Mouse (Mus musculus) thymus, postnatal 0 days (tissue): ENCODE data around the gene Pou2f3. TPM values are rescaled to one million over a fixed set of nuclear protein-coding genes. Genes with fewer than 3 reads are reported as not detected.
"Not testable (repeated sequence)": the region's sequence is repeated elsewhere in the genome, so short reads cannot be mapped to it uniquely, and the experiment has no call there.

Experiments used
- DNase-seq: peaks from one replicate; pipeline ENCODE4 v3.0.0-alpha.2; 2015; ENCODE audit warnings: low spot score
- polyA plus RNA-seq: library from polyadenylated mRNA; unstranded; fragments of >200 nt; fragmentation: Nextera tagmentation; extraction: Ambion mirVana; gene quantifications from 2 replicates; pipeline ENCODE4 v1.2.1, GENCODE M21; 2015

The Pou2f3 gene
- polyA plus RNA-seq, 1 experiment from 2014 or later, result 1.9 TPM

GRCm38 (mm10) chr9:43166346-43166745, 43.8 kb downstream of the Pou2f3 start:
- no peak for DNase-seq

- DNase-seq, result no peak
These were observed 54.2 kb downstream of the Pou2f3 start for GRCm38 (mm10) chr9:43155960-43156359.

- DNase-seq, result no peak
These were observed 58.4 kb downstream of the Pou2f3 start for GRCm38 (mm10) chr9:43151779-43152178.

- DNase-seq, result no peak
These were observed 59.2 kb downstream of the Pou2f3 start for GRCm38 (mm10) chr9:43150957-43151356.

GRCm38 (mm10) chr9:43150075-43150474, 60.1 kb downstream of the Pou2f3 start:
- no peak for DNase-seq

GRCm38 (mm10) chr9:43149498-43149897, 60.7 kb downstream of the Pou2f3 start:
- DNase-seq, result no peak

GRCm38 (mm10) chr9:43145196-43145595, 65.0 kb downstream of the Pou2f3 start:
- DNase-seq, result no peak

- no peak for DNase-seq
These were observed 65.9 kb downstream of the Pou2f3 start for GRCm38 (mm10) chr9:43144206-43144810.

- DNase-seq, result peak; percentile 34
These were observed 68.3 kb downstream of the Pou2f3 start for GRCm38 (mm10) chr9:43141839-43142238.

GRCm38 (mm10) chr9:43133525-43133924, 76.6 kb downstream of the Pou2f3 start:
- DNase-seq, result no peak

GRCm38 (mm10) chr9:43132380-43132779, 77.8 kb downstream of the Pou2f3 start:
- DNase-seq, result no peak

GRCm38 (mm10) chr9:43131940-43132339, 78.2 kb downstream of the Pou2f3 start:
- no peak for DNase-seq

GRCm38 (mm10) chr9:43130684-43131083, 79.5 kb downstream of the Pou2f3 start:
- DNase-seq, result no peak

GRCm38 (mm10) chr9:43127101-43127787, 82.9 kb downstream of the Pou2f3 start:
- DNase-seq, result no peak

- DNase-seq, result no peak
These were observed 87.8 kb downstream of the Pou2f3 start for GRCm38 (mm10) chr9:43122379-43122778.

GRCm38 (mm10) chr9:43121948-43122347, 88.2 kb downstream of the Pou2f3 start:
- not testable (repeated sequence) for DNase-seq

- no peak for DNase-seq
These were observed 93.2 kb downstream of the Pou2f3 start for GRCm38 (mm10) chr9:43116997-43117336.

- peak; percentile 10 for DNase-seq
These were observed 93.8 kb downstream of the Pou2f3 start, which contains the start of gene Tmem136 for GRCm38 (mm10) chr9:43116134-43116996. Tmem136 (minus strand) TSS chr9:43116570.

- no peak for DNase-seq
These were observed 94.6 kb downstream of the Pou2f3 start for GRCm38 (mm10) chr9:43115431-43116133.

- no peak for DNase-seq
These were observed 95.3 kb downstream of the Pou2f3 start for GRCm38 (mm10) chr9:43114833-43115232.

- no peak for DNase-seq
These were observed 99.7 kb downstream of the Pou2f3 start for GRCm38 (mm10) chr9:43110286-43110980.
